Mouse (Mus musculus) bone marrow, adult 2 months (tissue): ENCODE measurements around the gene Nav2.

ENCODE experiments used
- CTCF ChIP-seq: fragments of 200-500 bp; IDR thresholded peaks from 2 replicates; pipeline ENCODE4 v1.5.1; 2011; ENCODE audit warnings: low read length, control low read depth; ENCODE audit not compliant: control insufficient read depth, insufficient read depth
- POLR2A ChIP-seq: fragments of 200-500 bp; IDR thresholded peaks from 2 replicates; pipeline ENCODE4 v1.6.1; 2011; ENCODE audit warnings: low read depth, mild to moderate bottlenecking, control low read depth, low read length, borderline replicate concordance; ENCODE audit not compliant: control insufficient read depth

DNA sequence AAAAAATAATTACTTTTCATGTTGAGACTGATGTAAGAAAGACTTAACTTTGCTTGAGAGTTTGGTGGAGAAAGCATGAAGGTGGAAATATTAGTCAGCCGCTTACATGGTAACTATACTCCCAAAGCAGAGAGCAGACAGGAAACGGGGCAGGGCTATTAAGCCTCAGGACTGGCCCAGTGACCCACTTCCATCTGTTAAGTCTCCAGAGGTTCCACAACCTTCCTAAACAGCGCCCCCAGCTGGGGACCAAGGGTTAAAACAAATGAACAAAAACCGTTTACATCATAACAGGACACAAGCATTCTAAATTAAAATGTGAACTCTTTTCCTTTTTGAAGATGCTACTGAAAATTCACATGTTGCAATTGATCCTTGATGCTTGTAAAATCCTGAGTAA is 29.7 kb downstream of the Nav2 start:
- peak; percentile 37 for TF ChIP-seq CTCF
- TF ChIP-seq POLR2A, result no peak
